ENCODE assay signal across 8 mouse cellular contexts in the genomic region with DNA sequence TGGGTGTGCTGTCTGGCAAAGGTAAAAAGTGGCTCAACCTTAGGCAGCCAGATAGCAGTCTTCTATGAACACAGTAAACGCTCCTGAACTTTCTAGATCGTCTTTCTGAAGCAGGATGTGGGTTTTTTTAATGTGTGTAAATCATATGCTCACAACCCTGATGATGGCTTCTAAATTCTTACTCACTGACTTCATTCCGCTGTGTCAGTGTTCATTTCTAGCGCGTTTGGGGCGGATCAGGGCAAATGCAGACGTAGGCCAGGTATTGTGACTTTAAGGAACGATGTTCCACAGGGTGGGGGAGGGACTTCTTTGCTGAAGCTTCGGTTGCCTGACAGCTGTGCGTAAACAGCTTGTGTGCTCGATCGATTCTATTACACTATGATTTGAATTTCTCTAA. TPM values are rescaled to one million over a fixed set of nuclear protein-coding genes. Genes with fewer than 3 reads are reported as not detected.
A peak's percentile ranks its signal among the peaks of the same experiment; 100 is the strongest.
DNase-seq lines count a peak whose midpoint lies in the region; ATAC-seq and TF ChIP-seq lines count a peak whose summit lies in the region.
"Had no signal": no experiment of that assay in that cellular context is flagged by ENCODE, and none has a peak within 500 bp of the region (broad histone marks: within the 10 kb centered on the region; RNA-seq: fewer than 3 reads in every experiment).

No protein-coding gene starts in this region.

- 39% methylated on average over 12 of the region's 12 CpGs for WGBS in midbrain, embryonic 13.5 days
- 37% methylated on average over 12 of the region's 12 CpGs for WGBS in midbrain, embryonic 11.5 days
- WGBS in midbrain, postnatal 0 days: 33% methylated on average over 12 of the region's 12 CpGs
- WGBS in kidney, embryonic 16.5 days: 26% methylated on average over 12 of the region's 12 CpGs

- H3K27me3 ChIP-seq in midbrain, embryonic 13.5 days: peaks cover 17% of the 10 kb centered on the region; the same call in 1 of the 2 replicates
- H3K27me3 ChIP-seq in midbrain, embryonic 11.5 days (ENCODE audit: control insufficient read depth, insufficient read depth, low read length): no peaks in the 10 kb centered on the region
- no peaks in the 10 kb centered on the region for H3K27me3 ChIP-seq in myocyte (ENCODE audit: control insufficient read depth, insufficient read depth, insufficient read length)
- H3K27me3 ChIP-seq in midbrain, postnatal 0 days (ENCODE audit: insufficient read depth, low read length): no peaks in the 10 kb centered on the region
- H3K27me3 ChIP-seq in kidney, embryonic 16.5 days (ENCODE audit: insufficient read depth, low read length): no peaks in the 10 kb centered on the region; the same call in 1 of the 2 replicates

- no peak overlapping the region for H3K27ac ChIP-seq in midbrain, embryonic 13.5 days
- no peak overlapping the region for H3K27ac ChIP-seq in midbrain, embryonic 11.5 days (ENCODE audit: low read depth, low read length)
- H3K27ac ChIP-seq in midbrain, postnatal 0 days (ENCODE audit: low read depth, low read length): no peak overlapping the region
- no peak overlapping the region for H3K27ac ChIP-seq in kidney, embryonic 16.5 days (ENCODE audit: low read length)

- no peaks in the 10 kb centered on the region for H3K36me3 ChIP-seq in midbrain, embryonic 13.5 days
- H3K36me3 ChIP-seq in midbrain, embryonic 11.5 days (ENCODE audit: control insufficient read depth, insufficient read depth, low read length): no peaks in the 10 kb centered on the region
- no peaks in the 10 kb centered on the region for H3K36me3 ChIP-seq in myocyte (ENCODE audit: control insufficient read depth, insufficient read depth)
- no peaks in the 10 kb centered on the region for H3K36me3 ChIP-seq in midbrain, postnatal 0 days (ENCODE audit: insufficient read depth, low read length)
- no peaks in the 10 kb centered on the region for H3K36me3 ChIP-seq in kidney, embryonic 16.5 days (ENCODE audit: insufficient read depth, low read length)

- ATAC-seq in midbrain, embryonic 13.5 days: peak; percentile 28; the same call in 1 of the 2 replicates
- ATAC-seq in midbrain, embryonic 11.5 days (ENCODE audit: low FRiP score): no peak
- no peak for ATAC-seq in midbrain, postnatal 0 days (ENCODE audit: low FRiP score)
- ATAC-seq in kidney, embryonic 16.5 days (ENCODE audit: low FRiP score, low TSS enrichment): no peak

- TF ChIP-seq CTCF in midbrain, postnatal 0 days (IDR thresholded peaks at IDR 0.05): no peak

- no peaks in the 10 kb centered on the region for H3K79me2 ChIP-seq in myocyte (ENCODE audit: control insufficient read depth, insufficient read depth)

- no peak overlapping the region for H3K4me2 ChIP-seq in midbrain, embryonic 13.5 days (replicated peaks)
- no peak overlapping the region for H3K4me2 ChIP-seq in midbrain, embryonic 11.5 days
- H3K4me2 ChIP-seq in myocyte (ENCODE audit: low read depth): peak overlapping the region; percentile 75
- H3K4me2 ChIP-seq in midbrain, postnatal 0 days (ENCODE audit: low read depth, low read length, poor library complexity, severe bottlenecking): no peak overlapping the region
- no peak overlapping the region for H3K4me2 ChIP-seq in kidney, embryonic 16.5 days (replicated peaks; ENCODE audit: low read depth, low read length)

- no peak overlapping the region for H3ac ChIP-seq in myocyte (ENCODE audit: control insufficient read depth, insufficient read length)

- no peak overlapping the region; the same call in 1 of the 2 replicates for H3K9ac ChIP-seq in midbrain, embryonic 13.5 days (replicated peaks)
- no peak overlapping the region for H3K9ac ChIP-seq in midbrain, embryonic 11.5 days (ENCODE audit: low read length)
- H3K9ac ChIP-seq in midbrain, postnatal 0 days (replicated peaks; ENCODE audit: low read length, poor library complexity, severe bottlenecking): no peak overlapping the region
- H3K9ac ChIP-seq in kidney, embryonic 16.5 days (replicated peaks; ENCODE audit: low read length): no peak overlapping the region
- H3K9ac ChIP-seq: lung, embryonic 14.5 days had no signal

- no peak overlapping the region for H3K4me3 ChIP-seq in midbrain, embryonic 13.5 days (replicated peaks)
- H3K4me3 ChIP-seq in midbrain, embryonic 11.5 days (ENCODE audit: low read depth, low read length): no peak overlapping the region
- H3K4me3 ChIP-seq in myocyte: no peak overlapping the region
- no peak overlapping the region for H3K4me3 ChIP-seq in midbrain, postnatal 0 days (ENCODE audit: low read depth, low read length)
- no peak overlapping the region for H3K4me3 ChIP-seq in kidney, embryonic 16.5 days (ENCODE audit: low read length)

- no peaks in the 10 kb centered on the region for H3K9me3 ChIP-seq in midbrain, embryonic 13.5 days
- H3K9me3 ChIP-seq in midbrain, embryonic 11.5 days (ENCODE audit: control insufficient read depth, low read length): no peaks in the 10 kb centered on the region
- no peaks in the 10 kb centered on the region for H3K9me3 ChIP-seq in midbrain, postnatal 0 days (ENCODE audit: low read length)
- H3K9me3 ChIP-seq in kidney, embryonic 16.5 days (ENCODE audit: low read length): no peaks in the 10 kb centered on the region

- no peaks in the 10 kb centered on the region for H3K4me1 ChIP-seq in midbrain, embryonic 13.5 days (replicated peaks)
- no peaks in the 10 kb centered on the region for H3K4me1 ChIP-seq in midbrain, embryonic 11.5 days (ENCODE audit: control insufficient read depth, insufficient read depth, low read length)
- no peaks in the 10 kb centered on the region for H3K4me1 ChIP-seq in midbrain, postnatal 0 days (ENCODE audit: insufficient read depth, low read length)
- no peaks in the 10 kb centered on the region for H3K4me1 ChIP-seq in kidney, embryonic 16.5 days (ENCODE audit: insufficient read depth, low read length)

- no peak for TF ChIP-seq POLR2A in myocyte (IDR thresholded peaks at IDR 0.05; ENCODE audit: insufficient read length, low read depth)

- DNase-seq in midbrain, embryonic 11.5 days (ENCODE audit: low spot score, missing footprints): no peak
- peak; percentile 88 for DNase-seq in T-cell, adult 2 months (ENCODE audit: low spot score)
- DNase-seq in thymus, postnatal 4 days: peak; percentile 57
- no peak for DNase-seq in midbrain, postnatal 0 days (ENCODE audit: low spot score)

TF ChIP-seq in myocyte, 11 proteins besides CTCF, POLR2A, EP300 and RAD21:
- TF ChIP-seq MAX (IDR thresholded peaks at IDR 0.05; ENCODE audit: low read depth) (no peak), TCF12 (IDR thresholded peaks at IDR 0.05; ENCODE audit: insufficient read depth, poor library complexity, severe bottlenecking) (no peak), E2F4 (IDR thresholded peaks at IDR 0.05; ENCODE audit: insufficient read depth) (no peak), SRF (IDR thresholded peaks at IDR 0.05; ENCODE audit: control insufficient read depth, insufficient read length, low read depth) (no peak), MYOD1 (IDR thresholded peaks at IDR 0.05; ENCODE audit: control insufficient read depth in 1 of 3, insufficient read length in 2 of 3, low read depth in 2 of 3) (no peak), USF1 (IDR thresholded peaks at IDR 0.05; ENCODE audit: low read depth) (no peak), CEBPB (IDR thresholded peaks at IDR 0.05; ENCODE audit: insufficient read depth, poor library complexity, severe bottlenecking) (no peak), MYOG (IDR thresholded peaks at IDR 0.05; ENCODE audit: control insufficient read depth in 1 of 3, insufficient read depth in 1 of 3, insufficient read length in 2 of 3, low read depth in 2 of 3) (no peak), POLR2AphosphoS2 (IDR thresholded peaks at IDR 0.05; ENCODE audit: insufficient read length, low read depth) (no peak), TCF3 (IDR thresholded peaks at IDR 0.05; ENCODE audit: insufficient read length, low read depth) (no peak), REST (IDR thresholded peaks at IDR 0.05; ENCODE audit: insufficient read depth, insufficient read length) (no peak)
TF ChIP-seq in myocyte: peak in this region for 0.

RNA-seq across cellular contexts. Expression of gene Got1, which starts 6.5 kb away (rescaled TPM):
- polyA plus RNA-seq in midbrain, embryonic 13.5 days (2015; fragmentation: Nextera tagmentation; extraction: Ambion mirVana): 67.3 and 73.2 TPM in 2 replicates
- polyA plus RNA-seq in midbrain, embryonic 11.5 days (2014; fragmentation: Nextera tagmentation; extraction: Ambion mirVana): 46.6 and 47.0 TPM in 2 replicates
- polyA plus RNA-seq in myocyte (2012; fragmentation: generic; extraction: Trizol): 196 TPM
- total RNA-seq in midbrain, postnatal 0 days (2014; rRNA removed): 89.8 and 103 TPM in 2 replicates
- 121 and 129 TPM in 2 replicates for polyA plus RNA-seq in midbrain, postnatal 0 days (2015; fragmentation: Nextera tagmentation; extraction: Ambion mirVana)
- 65.9 and 69.1 TPM in 2 replicates for polyA plus RNA-seq in kidney, embryonic 16.5 days (2015; fragmentation: Nextera tagmentation; extraction: Ambion mirVana)

Comparison
In these comparisons a context has a peak if more than half of its experiments do, and no peak if none do; other contexts are left out.
1. DNase-seq: peak in T-cell, adult 2 months (single experiment) and thymus, postnatal 4 days (single experiment); none in midbrain, embryonic 11.5 days (single experiment) and midbrain, postnatal 0 days (single experiment).